Mouse (Mus musculus) C2C12 (cell line): ENCODE measurements at regions not wholly inside any gene's neighbourhood (a gene's known extent, or its start where the extent isn't known, plus 50 kb on each side); places are given as distances from the start of the nearest gene placed in this dataset.

Source experiments
- CEBPB ChIP-seq: IDR thresholded peaks from one replicate; pipeline ENCODE4 v1.6.1; 2011; ENCODE audit warnings: low read depth, mild to moderate bottlenecking, control low read depth, moderate library complexity
- CTCF ChIP-seq: IDR thresholded peaks from one replicate; pipeline ENCODE4 v1.5.1; 2011; ENCODE audit not compliant: control insufficient read depth, insufficient read depth, insufficient read length
- FOSL1 ChIP-seq: IDR thresholded peaks from one replicate; pipeline ENCODE4 v1.8.0; 2011; ENCODE audit warnings: mild to moderate bottlenecking, low read length; ENCODE audit not compliant: poor library complexity, insufficient read depth, severe bottlenecking
- MAX ChIP-seq: IDR thresholded peaks from one replicate; pipeline ENCODE4 v1.6.1; 2011; ENCODE audit warnings: mild to moderate bottlenecking, control low read depth
- MYOD1 ChIP-seq: IDR thresholded peaks from one replicate; pipeline ENCODE4 v1.6.1; 2011; ENCODE audit warnings: low read depth; ENCODE audit not compliant: control insufficient read depth, insufficient read length
- MYOG ChIP-seq: IDR thresholded peaks from one replicate; pipeline ENCODE4 v1.6.1; 2011; ENCODE audit not compliant: control insufficient read depth, insufficient read length; ENCODE audit errors: extremely low read depth
- USF1 ChIP-seq: IDR thresholded peaks from one replicate; pipeline ENCODE4 v1.6.1; 2011; ENCODE audit warnings: low read depth, mild to moderate bottlenecking, control low read depth, moderate library complexity

GRCm38 (mm10) chr10:95745254-95745653 is 72.0 kb upstream of the Anapc15-ps start:
- TF ChIP-seq MAX (no peak), CTCF (no peak), USF1 (no peak), MYOG (no peak), MYOD1 (no peak), CEBPB (no peak), FOSL1 (no peak)
